Mouse (Mus musculus): ENCODE data around the gene Sned1.
"Not testable (repeated sequence)": the region's sequence is repeated elsewhere in the genome, so short reads cannot be mapped to it uniquely, and the experiment has no call there.

The Sned1 gene

GRCm38 (mm10) chr1:93229221-93229620, 6.4 kb upstream of the Sned1 start:
- DNase-seq (ENCODE audit: low read depth, low spot score): no peak

- no peak for DNase-seq (ENCODE audit: low read depth, low spot score)
Observed at GRCm38 (mm10) chr1:93229626-93230025, 6.0 kb upstream of the Sned1 start.

GRCm38 (mm10) chr1:93236545-93236924, 894 bp downstream of the Sned1 start:
- DNase-seq (ENCODE audit: low read depth, low spot score): peak; percentile 68

DNA sequence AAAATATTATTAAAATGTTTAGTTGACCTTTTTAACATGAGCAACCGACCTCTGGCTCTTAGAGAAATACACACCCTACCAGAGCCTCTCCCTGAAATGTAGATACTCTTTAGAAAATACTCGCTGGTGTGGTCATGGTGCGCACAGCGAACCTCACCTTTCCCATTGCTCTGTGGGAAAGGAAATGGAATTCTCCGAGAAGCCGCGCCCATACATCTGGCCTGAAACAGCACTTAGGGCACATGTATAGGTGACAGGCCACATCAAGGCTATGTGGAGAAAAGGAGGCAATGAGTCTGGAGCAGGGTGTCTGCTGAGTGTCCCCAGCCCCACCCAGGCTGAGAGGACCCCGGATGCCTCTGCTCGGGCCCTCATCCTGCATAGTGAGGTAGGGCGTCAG, 2.0 kb downstream of the Sned1 start:
- peak; percentile 43 for DNase-seq (ENCODE audit: low read depth, low spot score)

DNA sequence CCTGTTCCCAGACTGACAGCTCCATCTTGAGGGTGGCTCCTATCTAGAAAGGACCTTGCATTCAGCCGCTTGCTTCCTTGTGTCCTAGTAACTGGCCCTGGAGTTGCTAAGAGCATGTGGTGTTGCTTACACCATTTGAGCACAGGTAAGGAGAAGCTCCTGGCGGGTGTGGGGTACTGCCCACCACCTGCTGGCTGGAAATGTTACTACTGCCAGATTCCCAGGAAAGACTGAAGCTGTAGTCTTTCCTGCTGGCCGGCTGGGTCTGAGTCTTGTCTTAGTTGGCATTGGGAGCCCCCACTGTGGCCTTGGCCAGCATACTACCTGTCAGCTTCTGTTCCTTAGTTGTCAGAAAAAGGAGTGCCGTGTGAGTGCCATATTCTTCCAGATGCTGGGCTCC, 2.6 kb downstream of the Sned1 start:
- peak; percentile 64 for DNase-seq (ENCODE audit: low read depth, low spot score)

DNA sequence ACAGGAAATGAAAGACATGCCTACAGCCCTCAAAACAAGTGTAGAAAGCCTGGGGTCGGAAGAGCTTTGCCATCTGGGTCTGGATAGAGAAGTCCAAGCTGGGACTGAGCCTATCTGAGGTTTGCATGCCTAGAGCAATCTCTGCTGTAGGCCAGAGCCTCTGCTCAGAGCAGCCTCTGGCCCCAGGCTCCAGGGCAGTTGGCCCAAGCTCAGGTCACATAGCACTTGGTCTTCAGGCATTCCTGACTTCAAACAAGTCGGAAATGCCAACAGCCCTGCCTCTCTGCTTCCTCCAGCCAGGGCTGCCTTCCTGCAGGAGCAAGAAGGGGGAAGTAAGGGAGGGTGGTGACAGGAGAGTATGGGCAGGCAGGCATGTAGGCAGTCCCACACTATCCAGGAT, 10.3 kb downstream of the Sned1 start:
- DNase-seq (ENCODE audit: low read depth, low spot score): no peak

- no peak for DNase-seq (ENCODE audit: low read depth, low spot score)
Observed at GRCm38 (mm10) chr1:93252586-93252985, 16.9 kb downstream of the Sned1 start.

DNA sequence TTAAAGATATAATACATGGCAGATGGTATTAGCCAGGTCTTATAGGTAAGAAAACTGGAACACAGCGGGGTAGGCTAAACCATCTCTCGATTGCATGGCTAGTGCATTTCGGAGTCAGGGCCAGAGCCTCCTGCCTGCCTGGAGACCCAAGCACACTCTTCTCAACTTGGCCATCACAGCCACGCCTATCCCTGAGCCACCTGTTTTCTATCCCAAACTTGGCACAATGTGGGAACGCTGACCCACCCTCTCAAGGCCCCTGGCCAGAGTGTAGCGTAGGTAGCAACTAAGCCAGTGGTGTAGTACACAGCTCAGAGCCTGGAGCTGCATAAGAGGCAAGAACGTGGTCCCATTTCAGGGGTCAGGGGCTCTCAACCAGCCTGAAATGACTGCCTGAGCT, 20.1 kb downstream of the Sned1 start:
- DNase-seq (ENCODE audit: low read depth, low spot score): no peak

DNA sequence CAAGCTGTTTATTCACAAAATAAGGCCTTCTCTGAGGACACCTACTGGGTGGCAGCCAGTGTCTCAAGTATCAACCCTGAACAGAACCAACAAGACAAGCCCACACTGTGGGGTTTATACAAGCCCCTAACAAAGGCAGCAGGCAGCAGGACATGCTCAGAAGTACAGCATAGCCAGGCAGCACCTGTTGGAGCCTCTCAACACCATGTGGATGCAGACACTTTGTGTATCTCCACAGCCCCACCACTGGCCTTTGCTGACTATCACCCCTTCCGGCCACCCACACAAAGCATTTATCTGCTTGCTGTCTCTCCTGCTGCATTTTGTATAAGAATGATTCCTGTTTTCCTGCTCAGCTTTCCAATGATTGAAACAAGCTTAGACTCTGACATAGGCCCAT, 21.9 kb downstream of the Sned1 start:
- no peak for DNase-seq (ENCODE audit: low read depth, low spot score)

GRCm38 (mm10) chr1:93267207-93267606, 31.6 kb downstream of the Sned1 start:
- no peak for DNase-seq (ENCODE audit: low read depth, low spot score)

DNA sequence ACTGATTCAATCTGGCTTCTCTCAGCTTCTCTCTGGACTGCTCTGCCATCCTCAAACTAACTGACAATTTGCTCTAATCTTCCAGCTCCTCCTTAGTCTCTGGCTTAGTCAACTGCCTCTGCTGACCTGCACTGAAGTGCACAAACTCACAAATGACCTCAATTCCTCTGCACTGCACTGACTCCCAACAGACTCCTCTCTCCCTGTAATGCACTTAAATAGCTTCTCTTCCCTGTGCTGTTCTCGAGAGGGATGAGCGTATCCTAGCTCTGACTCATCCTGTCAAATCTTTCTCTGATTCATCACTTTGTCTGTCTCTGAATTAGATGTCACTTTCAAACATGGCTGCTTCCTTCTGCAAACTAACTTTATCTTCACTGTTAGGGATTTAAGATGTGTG, 32.6 kb downstream of the Sned1 start:
- no peak for DNase-seq (ENCODE audit: low read depth, low spot score)

DNA sequence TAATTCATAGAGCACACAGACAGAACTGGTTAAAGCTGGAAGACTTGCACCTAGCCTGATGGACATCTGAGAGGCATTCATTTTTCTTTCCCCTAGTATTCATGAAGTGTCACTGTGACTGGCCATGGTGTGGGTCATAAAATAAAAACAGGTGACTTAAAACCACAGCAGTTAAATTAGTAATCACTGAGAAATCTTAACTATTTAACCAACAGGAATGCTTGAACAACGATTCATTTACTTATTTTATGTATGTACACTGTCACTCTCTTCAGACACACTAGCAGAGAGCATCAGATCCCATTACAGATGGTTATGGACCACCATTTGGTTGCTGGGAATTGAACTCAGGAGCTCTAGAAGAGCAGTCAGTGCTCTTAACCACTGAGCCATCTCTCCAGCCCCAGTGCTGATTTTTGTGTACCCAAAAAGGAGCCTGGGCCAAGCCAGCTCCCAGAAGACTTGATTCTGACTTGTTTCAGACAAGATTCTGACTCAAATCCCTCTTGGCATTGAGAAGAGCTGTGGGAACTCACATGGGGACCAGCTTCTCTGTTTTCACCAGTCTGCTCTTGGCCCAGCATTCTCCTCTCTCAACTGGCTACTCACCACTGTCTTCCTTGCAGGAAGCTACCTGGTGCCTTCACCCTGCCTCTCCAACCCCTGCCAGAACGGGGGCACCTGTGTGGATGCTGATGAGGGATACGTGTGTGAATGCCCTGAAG, 35.0 kb downstream of the Sned1 start:
- no peak for DNase-seq (ENCODE audit: low read depth, low spot score)

DNA sequence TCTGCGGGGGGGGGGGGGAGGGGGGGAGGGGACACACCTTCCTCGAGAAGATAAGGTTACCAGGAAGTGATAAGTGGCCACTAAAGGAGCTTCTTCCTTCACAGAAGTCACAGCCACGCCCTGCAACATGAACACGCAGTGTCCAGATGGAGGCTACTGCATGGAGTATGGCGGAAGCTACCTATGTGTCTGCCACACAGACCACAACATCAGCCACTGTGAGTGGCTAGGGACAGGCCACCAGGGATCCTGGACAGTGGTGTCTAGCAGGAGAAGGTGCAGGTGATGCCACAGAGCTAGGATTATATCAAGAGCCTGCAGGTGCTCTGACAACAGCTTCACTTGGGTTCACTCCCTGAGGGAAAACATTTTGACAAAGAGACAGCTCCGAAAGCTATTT, 36.1 kb downstream of the Sned1 start:
- no peak for DNase-seq (ENCODE audit: low read depth, low spot score)

GRCm38 (mm10) chr1:93272409-93272821, 36.8 kb downstream of the Sned1 start:
- peak; percentile 74 for DNase-seq (ENCODE audit: low read depth, low spot score)

GRCm38 (mm10) chr1:93275561-93275960, 39.9 kb downstream of the Sned1 start:
- DNase-seq (ENCODE audit: low read depth, low spot score): peak; percentile 92

DNA sequence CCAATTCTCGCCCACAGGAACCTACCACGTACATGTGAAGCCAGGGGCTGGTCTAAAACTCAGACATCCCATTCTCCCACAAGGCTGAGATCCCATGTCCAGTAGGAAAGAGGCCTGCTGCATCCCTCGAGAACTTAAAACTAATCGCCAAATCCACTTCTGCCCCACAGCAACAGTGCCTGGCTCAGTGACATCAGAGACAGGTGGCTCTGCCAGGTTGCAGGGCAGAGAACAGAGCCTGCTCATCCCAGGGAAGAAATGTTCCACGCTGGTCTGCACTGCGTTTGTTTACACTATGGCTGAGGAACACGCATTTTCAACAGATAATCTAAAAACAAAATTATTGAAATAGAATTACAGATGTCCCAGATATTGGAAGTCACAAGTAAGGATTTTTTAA, 41.4 kb downstream of the Sned1 start:
- no peak for DNase-seq (ENCODE audit: low read depth, low spot score)

DNA sequence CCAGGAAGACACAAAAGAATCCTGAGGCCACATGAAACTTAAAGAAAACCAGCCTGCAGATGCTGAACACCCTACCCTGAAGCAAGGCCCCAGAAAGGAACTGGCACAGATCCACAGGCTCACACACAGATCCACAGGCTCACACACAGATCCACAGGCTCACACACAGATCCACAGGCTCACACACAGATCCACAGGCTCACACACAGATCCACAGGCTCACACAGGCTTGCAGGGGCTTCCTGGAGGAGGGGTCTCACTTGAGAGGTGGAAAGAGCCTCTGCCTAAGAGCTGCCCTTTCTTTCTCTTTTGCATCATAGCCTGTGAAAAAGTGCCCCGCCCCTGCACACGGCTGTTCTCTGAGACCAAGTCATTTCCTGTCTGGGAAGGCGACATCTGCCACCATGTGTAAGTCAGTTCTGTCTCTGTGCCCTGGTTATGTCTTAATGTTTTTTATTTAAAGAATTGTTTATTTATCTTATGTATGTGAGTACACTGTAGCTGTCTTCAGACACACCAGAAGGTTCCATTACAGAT, 54.1 kb downstream of the Sned1 start:
- peak; percentile 15 for DNase-seq (ENCODE audit: low read depth, low spot score)

DNA sequence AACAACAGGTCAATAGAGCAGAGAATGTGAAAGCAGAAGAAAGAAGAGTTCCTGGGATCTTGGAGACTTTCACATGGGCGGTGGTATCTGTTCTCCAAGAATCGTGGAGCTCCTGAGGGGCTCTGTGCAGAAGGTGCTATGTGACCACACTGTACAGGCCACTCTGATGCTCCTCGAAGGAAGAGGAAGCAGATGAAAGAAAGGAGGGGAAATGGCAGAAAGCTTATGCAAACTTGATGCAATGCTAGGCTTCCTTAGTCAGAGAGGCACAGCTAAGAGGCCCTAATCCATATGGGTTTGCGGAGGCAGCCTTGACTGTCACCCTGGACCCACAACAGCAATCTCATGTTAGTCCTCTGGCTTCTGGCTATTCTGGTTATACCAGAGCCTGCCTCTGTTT, 55.3 kb downstream of the Sned1 start:
- DNase-seq (ENCODE audit: low read depth, low spot score): no peak

GRCm38 (mm10) chr1:93291591-93291990, 56.0 kb downstream of the Sned1 start:
- DNase-seq (ENCODE audit: low read depth, low spot score): no peak

GRCm38 (mm10) chr1:93292006-93292405, 56.4 kb downstream of the Sned1 start:
- no peak for DNase-seq (ENCODE audit: low read depth, low spot score)

DNA sequence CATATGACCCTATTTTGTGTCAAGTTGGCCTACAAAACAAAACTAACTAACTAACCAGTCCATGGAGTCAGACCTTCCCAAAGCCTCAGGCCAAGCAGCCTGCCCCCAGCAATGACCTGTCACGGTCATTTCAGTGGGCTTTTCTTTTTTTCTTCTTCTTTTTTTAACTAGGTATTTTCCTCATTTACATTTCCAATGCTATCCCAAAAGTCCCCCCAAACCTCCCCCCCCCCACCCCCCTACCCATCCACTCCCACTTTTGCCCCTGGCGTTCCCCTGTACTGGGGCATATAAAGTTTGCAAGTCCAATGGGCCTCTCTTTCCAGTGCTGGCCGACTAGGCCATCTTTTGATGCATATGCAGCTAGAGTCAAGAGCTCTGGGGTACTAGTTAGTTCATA, 58.9 kb downstream of the Sned1 start:
- DNase-seq (ENCODE audit: low read depth, low spot score): not testable (repeated sequence)

GRCm38 (mm10) chr1:93299791-93300190, 64.2 kb downstream of the Sned1 start:
- peak; percentile 77 for DNase-seq (ENCODE audit: low read depth, low spot score)

DNA sequence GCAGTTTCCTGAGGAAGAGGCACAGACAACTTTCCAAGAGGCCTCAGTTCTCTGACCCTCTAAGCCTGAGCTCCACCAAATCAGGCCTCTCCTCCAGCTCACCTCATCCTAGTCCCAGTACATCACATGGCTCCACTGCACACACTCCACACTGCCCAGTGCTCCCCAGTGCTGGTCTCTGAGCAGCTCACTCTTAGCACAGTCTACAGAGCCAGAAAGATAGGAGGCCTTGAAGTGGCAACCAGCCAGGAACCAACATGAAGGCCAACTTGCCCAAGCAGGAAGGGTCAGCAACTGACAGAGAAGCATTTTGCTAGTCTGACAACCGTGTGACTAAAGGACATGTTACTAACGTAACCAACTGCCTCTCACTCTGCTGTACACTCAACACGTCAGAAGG, 64.9 kb downstream of the Sned1 start:
- DNase-seq (ENCODE audit: low read depth, low spot score): no peak

All from ZHBTc4 (cell line).